Mouse (Mus musculus): ENCODE measurements at regions not wholly inside any gene's neighbourhood (a gene's known extent, or its start where the extent isn't known, plus 50 kb on each side); places are given as distances from the start of the nearest gene placed in this dataset.

DNA sequence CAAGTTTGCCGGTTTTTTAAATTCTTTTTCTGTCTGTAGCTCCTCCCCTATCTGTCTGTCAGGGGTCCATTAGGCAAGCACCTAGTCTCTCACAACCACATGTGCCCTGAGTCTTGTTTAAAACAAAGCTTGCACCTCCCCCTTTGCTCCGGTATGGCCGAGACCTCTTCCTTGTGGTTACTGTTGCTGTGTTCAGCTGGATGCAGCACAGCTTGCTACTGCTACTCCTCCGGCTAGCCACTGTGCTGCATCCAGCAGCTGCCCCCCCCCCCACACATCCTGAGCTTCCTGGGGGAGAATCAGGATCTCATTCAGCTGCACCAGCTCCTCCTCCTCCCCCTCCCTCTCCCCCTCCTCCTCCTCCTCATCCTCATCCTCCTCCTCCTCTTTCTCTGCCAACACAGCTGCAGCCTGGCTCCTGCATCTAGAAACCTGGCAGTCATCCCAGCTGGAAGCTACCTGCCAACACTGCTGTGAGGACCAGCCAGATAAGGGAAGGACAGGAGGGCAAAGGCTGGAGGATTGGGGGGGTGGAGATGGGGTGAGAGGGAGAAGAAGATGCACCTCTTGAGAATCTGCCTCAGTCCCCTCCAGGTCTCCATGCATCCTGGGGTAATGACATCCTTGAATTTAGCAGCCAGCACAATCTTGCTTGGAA, 114.8 kb upstream of the Tmem260 start:
- DNase-seq (ENCODE audit: low spot score): peak; percentile 68

- no peak for DNase-seq (ENCODE audit: low spot score)
These were observed 114.3 kb upstream of the Tmem260 start for GRCm38 (mm10) chr14:48331623-48332000.

DNA sequence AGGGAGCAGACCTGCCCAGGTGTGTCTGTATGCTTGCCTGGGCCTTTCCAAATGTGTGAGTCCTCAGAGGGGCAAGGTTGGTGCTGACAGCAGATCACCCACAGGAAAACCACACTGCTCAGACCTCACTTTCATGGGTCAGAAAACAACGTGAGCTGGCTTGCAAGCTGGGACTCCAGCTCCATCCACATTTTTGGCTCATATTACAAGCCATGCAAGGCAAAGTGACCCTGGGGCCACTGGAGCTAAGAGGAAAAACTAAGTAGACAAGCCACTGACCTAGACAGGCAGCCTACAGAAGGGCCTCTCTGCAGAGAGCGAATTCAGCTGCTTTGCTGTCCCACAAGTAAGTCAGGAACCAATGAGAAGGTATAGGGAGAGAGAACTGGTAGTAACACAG, 113.7 kb upstream of the Tmem260 start:
- DNase-seq (ENCODE audit: low spot score): peak; percentile 35

- peak; percentile 27 for DNase-seq (ENCODE audit: low spot score)
These were observed 113.3 kb upstream of the Tmem260 start for GRCm38 (mm10) chr14:48332660-48333059.

DNA sequence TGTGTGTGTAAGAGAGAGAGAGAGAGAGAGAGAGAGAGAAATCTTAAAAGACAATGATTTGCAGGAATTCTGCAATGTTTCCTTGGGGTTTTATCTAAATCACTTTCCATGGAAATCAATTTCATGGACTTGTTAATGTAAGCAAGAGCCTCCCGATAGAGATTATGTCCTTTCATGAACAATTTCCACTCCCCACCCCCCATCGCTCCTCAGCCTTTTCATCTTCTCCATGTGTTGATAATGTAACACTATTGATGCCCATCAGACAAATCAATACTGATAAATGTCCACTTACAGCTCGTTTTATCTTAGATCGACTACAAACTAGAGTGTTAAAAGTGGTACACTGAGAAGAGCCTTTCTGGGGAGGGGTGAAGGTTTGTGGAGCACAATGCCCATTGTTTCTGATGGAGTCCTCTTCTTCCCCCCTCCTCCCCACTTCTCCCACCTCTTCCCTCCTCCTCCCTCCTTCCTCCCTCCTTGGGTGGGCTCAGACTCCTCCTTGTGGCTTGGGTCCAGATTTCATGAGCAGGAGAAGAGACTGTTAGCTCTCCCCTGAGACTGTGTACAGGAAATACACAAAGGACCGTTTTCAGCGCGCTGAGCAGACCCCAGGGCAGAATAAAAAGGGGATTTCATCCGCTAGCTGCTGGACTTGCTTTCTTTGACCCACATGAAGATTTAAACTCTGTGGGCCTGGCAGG, 111.7 kb upstream of the Tmem260 start:
- DNase-seq (ENCODE audit: low spot score): no peak

DNA sequence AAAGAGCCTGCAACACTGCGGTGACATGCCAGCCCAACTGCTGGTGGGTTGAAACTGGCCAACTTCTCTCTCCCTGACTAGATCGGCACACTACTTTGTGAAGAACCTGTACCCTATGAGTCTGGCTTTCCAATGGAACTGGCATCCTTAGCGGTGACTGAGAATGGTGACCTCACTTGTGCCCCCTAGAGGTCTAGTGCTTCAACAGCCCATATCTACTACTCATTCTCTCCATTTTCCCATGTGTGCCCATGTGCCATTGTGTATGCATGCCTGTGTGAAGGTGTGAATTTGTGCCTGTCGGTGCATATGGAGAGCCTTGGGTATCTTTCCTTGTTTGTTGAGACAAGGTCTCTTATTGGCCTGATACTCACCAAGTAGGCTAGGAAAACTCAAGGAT, 106.5 kb upstream of the Tmem260 start:
- no peak for DNase-seq (ENCODE audit: low spot score)

DNA sequence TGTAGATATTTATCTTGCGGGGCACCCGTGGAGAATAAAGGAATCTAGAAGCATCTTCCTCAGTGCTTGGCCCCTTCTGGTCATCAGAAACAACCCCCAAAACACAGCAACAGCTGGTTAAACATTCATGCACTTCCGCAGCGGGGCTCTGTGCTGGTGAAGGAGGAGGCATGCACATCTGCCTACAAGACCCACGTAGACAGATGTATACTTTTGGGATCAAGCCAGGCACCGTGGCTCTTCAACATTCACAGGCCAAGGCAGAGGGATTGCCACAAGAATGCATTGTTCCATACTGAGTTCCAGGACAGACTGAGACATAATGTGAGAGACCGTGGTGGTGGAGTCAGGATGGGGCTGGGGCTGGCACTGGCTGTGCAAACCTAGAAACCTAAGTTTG, 103.0 kb upstream of the Tmem260 start:
- no peak for DNase-seq (ENCODE audit: low spot score)

DNA sequence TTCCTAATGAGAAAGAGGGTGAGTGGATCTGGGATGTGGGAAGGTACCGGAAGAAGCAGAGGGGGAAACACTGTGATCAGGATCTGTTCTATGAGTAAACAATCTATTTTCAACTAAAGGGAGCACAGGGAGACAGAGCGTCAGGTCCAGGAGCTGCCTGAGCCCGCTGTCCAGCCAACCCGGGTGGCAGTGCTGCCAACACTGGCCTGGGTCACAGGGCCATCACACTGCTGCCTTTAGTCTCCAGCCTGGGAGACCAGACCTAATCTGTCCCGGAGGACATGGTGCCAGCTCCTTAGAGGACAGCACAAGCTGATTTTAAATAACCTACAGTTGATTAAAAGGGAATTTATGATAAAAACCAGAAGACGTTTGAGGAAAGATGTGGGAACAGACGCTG, 100.0 kb upstream of the Tmem260 start:
- DNase-seq (ENCODE audit: low spot score): peak; percentile 41

GRCm38 (mm10) chr14:48349392-48350044, 96.4 kb upstream of the Tmem260 start:
- no peak for DNase-seq (ENCODE audit: low spot score)

GRCm38 (mm10) chr14:48351652-48352051, 94.3 kb upstream of the Tmem260 start:
- DNase-seq (ENCODE audit: low spot score): no peak

- DNase-seq (ENCODE audit: low spot score): no peak
These were observed 93.1 kb upstream of the Tmem260 start for GRCm38 (mm10) chr14:48352825-48353224.

DNA sequence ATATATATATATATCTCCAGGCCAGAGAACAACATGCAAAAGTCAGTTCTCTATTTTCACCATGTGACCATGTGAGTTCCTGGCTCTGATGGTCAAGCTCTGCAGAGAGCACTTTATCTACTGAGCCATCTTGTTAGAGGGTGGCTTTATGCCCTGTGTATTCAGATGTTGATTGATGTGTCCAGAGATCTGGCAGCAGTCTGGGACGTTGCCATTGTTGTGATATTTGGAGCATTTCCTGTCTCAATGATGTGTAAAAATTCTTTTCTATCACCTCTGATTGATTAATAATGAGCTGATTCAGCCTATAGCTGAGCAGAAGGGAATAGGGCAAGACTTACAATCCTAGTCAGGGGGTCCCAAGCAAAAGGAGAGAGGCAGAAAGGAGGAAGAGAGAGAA, 91.7 kb upstream of the Tmem260 start:
- no peak for DNase-seq (ENCODE audit: low spot score)

GRCm38 (mm10) chr14:48357441-48357840, 88.5 kb upstream of the Tmem260 start:
- no peak for DNase-seq (ENCODE audit: low spot score)

- DNase-seq (ENCODE audit: low spot score): peak; percentile 28
These were observed 87.3 kb upstream of the Tmem260 start for GRCm38 (mm10) chr14:48358487-48359159.

- no peak for DNase-seq (ENCODE audit: low spot score)
These were observed 84.1 kb upstream of the Tmem260 start for GRCm38 (mm10) chr14:48361820-48362219.

GRCm38 (mm10) chr14:48367006-48367405, 78.9 kb upstream of the Tmem260 start:
- peak; percentile 87 for DNase-seq (ENCODE audit: low spot score)

- peak; percentile 57 for DNase-seq (ENCODE audit: low spot score)
These were observed 75.6 kb upstream of the Tmem260 start for GRCm38 (mm10) chr14:48370322-48370721.

- DNase-seq (ENCODE audit: low spot score): no peak
These were observed 74.2 kb upstream of the Tmem260 start for GRCm38 (mm10) chr14:48371766-48372165.

- no peak for DNase-seq (ENCODE audit: low spot score)
These were observed 69.8 kb upstream of the Tmem260 start for GRCm38 (mm10) chr14:48376112-48376511.
